Mouse (Mus musculus) lung, adult 2 months (tissue): ENCODE data around the gene Mt1. TPM values are rescaled to one million over a fixed set of nuclear protein-coding genes. Genes with fewer than 3 reads are reported as not detected.

Source experiments
- DNase-seq: peaks from one replicate; pipeline ENCODE4 v3.0.0; 2022
- H3K4me1 ChIP-seq: fragments of 200-500 bp; 2 replicates; pipeline ENCODE4 v1.6.1; 2011; ENCODE audit warnings: low read length; ENCODE audit not compliant: control insufficient read depth, insufficient read depth
- H3K4me3 ChIP-seq: fragments of 200-500 bp; replicated peaks from 2 replicates; pipeline ENCODE3; 2011; ENCODE audit warnings: low read depth, mild to moderate bottlenecking, control low read depth, low read length; ENCODE audit errors: extremely low read depth
- CTCF ChIP-seq: fragments of 200-500 bp; IDR thresholded peaks from 2 replicates; pipeline ENCODE4 v1.5.1; 2011; ENCODE audit warnings: mild to moderate bottlenecking, low read length, control low read depth; ENCODE audit not compliant: insufficient read depth
- POLR2A ChIP-seq: fragments of 200-500 bp; IDR thresholded peaks from 2 replicates; pipeline ENCODE4 v1.6.1; 2011; ENCODE audit warnings: low read depth, mild to moderate bottlenecking, control low read depth, low read length, borderline replicate concordance; ENCODE audit errors: extremely low read depth
- WGBS: fragments of 180-500 bp; shearing (Covaris S2); methylation state at CpG from one replicate; pipeline ENCODE4 v1.1.7; 2018; 5-methylcytosine and 5-hydroxymethylcytosine counted together
- polyA plus RNA-seq: library from polyadenylated mRNA; depleted of rRNA; stranded (reverse); fragments of >200 nt; gene quantifications from 2 replicates; pipeline ENCODE4 v1.2.3, GENCODE M21; 2012

The Mt1 gene
- polyA plus RNA-seq, 1 experiment, result 417 TPM

DNA sequence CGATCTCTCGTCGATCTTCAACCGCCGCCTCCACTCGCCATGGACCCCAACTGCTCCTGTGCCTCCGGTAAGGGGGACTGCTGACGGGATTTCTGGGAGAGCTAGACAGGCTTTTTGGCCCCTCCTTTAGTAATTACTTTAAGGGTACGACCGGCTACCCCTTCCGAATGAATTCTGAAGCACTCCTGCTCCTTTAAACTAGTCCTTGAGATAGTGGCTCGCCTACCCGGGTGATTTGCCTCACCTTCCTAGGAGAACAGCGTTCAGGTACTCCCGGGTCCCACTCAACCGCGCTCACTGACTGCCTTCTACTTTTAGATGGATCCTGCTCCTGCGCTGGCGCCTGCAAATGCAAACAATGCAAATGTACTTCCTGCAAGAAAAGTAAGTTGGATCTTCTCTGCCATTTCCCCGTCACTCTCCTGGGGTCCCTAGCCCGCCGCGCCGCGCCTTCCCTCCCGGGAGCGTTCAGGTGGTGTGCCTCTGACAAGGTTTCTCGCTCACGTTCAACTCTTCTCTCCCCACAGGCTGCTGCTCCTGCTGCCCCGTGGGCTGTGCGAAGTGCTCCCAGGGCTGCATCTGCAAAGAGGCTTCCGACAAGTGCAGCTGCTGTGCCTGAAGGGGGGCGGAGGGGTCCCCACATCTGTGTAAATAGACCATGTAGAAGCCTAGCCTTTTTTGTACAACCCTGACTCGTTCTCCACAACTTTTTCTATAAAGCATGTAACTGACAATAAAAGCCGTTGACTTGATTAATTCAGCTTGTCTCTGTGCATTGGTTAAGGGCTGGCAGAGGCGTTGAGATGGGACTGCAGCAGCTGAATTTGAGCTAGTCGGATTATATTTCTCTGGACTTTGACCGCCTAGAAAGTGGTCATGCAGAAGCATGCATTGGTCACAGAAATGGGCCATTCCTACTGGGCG, 5.8 kb upstream of the Mt1 start:
- TF ChIP-seq CTCF, result no peak
- TF ChIP-seq POLR2A, result no peak
- peaks cover 12% of the 10 kb centered on the region for H3K4me1 ChIP-seq
- H3K4me3 ChIP-seq, result peak overlapping the region; percentile 46
- 4% methylated on average over 39 of the region's 39 CpGs for WGBS
- peak; percentile 50 for DNase-seq

- no peak for DNase-seq
- Histone ChIP-seq H3K4me1 (peaks cover 12% of the 10 kb centered on the region), H3K4me3 (no peak overlapping the region)
- 59% methylated on average over 11 of the region's 11 CpGs for WGBS
- TF ChIP-seq POLR2A (no peak), CTCF (no peak)
These were observed 5.0 kb upstream of the Mt1 start for GRCm38 (mm10) chr8:94173848-94174403.

DNA sequence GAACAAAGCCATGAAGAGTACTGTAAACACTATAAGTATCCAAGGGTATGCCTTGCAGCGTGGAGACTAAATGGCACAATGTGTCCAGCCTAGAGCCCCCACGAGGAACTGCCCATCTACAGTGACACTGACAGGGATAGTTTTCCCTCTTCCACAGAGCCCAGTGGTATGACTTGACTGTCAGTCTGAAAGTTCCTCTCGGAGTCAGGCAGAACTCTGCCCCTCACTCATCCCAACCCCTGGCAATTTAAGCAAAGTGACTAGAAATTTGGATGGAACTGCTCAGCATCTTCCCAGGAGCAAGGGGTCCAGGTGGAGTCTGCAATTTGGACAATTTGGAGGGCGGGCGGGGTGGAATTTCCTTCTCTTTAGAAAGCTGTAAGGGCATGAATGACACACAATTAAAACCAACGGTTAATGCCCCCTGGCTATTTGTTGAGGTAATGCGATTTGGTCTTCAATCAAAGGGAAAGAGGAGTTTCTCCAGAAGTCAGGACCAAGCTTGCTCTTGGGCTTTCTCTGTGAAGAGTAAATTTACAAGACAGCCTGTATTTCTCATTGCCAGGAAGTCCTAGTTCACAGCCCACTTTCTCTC, 4.2 kb upstream of the Mt1 start:
- WGBS, result 40% methylated on average over 7 of the region's 7 CpGs
- Histone ChIP-seq H3K4me1 (peaks cover 14% of the 10 kb centered on the region), H3K4me3 (no peak overlapping the region)
- no peak for DNase-seq
- TF ChIP-seq CTCF, result no peak
- TF ChIP-seq POLR2A, result no peak

- Histone ChIP-seq H3K4me3 (no peak overlapping the region), H3K4me1 (peaks cover 7% of the 10 kb centered on the region)
- no peak for DNase-seq
- 66% methylated on average over 7 of the region's 7 CpGs for WGBS
- TF ChIP-seq POLR2A (no peak), CTCF (no peak)
These were observed 1.0 kb upstream of the Mt1 start for GRCm38 (mm10) chr8:94177716-94178390.

GRCm38 (mm10) chr8:94179713-94180560, 1.1 kb downstream of the Mt1 start:
- peak; percentile 36 for DNase-seq
- peak; percentile 27; the same call in 1 of the 2 replicates for TF ChIP-seq POLR2A
- TF ChIP-seq CTCF, result no peak
- WGBS, result 6% methylated on average over 25 of the region's 25 CpGs
- H3K4me1 ChIP-seq, result peaks cover 6% of the 10 kb centered on the region
- H3K4me3 ChIP-seq, result peak overlapping the region; percentile 64

- H3K4me3 ChIP-seq, result no peak overlapping the region
- 89% methylated on average over 1 of the region's 1 CpGs for WGBS
These were observed 1.7 kb downstream of the Mt1 start for GRCm38 (mm10) chr8:94180561-94180908.

DNA sequence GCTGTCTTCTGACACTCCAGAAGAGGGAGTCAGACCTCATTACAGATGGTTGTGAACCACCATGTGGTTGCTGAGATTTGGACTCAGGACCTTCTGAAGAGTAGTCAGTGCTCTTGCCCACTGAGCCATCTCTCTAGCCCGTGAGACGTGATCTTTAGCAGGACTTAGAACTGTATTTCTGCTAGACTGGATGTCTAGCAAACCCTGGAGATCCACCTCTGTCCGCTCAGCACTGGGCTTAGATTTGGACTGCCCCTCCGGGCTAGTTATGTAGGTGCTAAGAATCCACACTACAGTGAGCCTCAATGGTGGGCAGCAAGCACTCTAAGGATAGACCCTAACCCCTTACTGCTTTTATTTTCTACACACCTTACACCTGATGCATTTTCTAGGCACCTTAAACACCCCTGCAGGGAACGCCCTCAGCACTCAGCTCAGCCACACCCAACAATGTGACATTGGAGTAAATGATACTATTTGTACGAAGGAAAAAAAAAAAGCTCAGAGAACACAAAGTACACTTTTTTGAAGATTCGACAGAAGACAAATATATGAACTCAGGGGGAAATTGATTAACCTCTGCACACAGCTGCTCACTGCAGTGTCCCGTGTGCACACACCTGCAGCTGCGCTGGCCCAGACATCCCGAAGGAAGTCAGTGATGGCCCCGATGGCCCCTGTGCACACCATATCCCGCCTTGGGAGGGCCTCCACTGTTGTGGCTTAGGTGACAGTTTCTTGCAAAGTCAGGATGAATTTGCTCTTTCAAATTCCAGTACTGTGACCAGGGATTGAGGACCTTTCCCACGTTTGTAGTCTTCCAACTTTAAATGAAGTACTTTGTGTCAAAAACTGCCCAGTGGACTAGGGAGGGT, 3.4 kb downstream of the Mt1 start:
- WGBS, result 71% methylated on average over 13 of the region's 13 CpGs
- H3K4me1 ChIP-seq, result peaks cover 10% of the 10 kb centered on the region
- no peak for DNase-seq
- no peak for TF ChIP-seq CTCF
- no peak overlapping the region for H3K4me3 ChIP-seq

More at GRCm38 (mm10) chr8:94180561-94180908, 1.7 kb downstream of the Mt1 start:
- peaks cover 6% of the 10 kb centered on the region for H3K4me1 ChIP-seq
- no peak for DNase-seq
- TF ChIP-seq POLR2A, result no peak
- no peak for TF ChIP-seq CTCF

- peak; percentile 71 for DNase-seq
- 0% methylated on average over 16 of the region's 16 CpGs for WGBS
- H3K4me3 ChIP-seq, result peak overlapping the region; percentile 47
- TF ChIP-seq CTCF, result peak; percentile 48
- TF ChIP-seq POLR2A, result no peak
- peaks cover 10% of the 10 kb centered on the region for H3K4me1 ChIP-seq
These were observed 4.2 kb downstream of the Mt1 start for GRCm38 (mm10) chr8:94183117-94183516.
